Mouse (Mus musculus) G1E-ER4 (cell line): Measurements from ENCODE around the gene Ywhah. TPM values are rescaled to one million over a fixed set of nuclear protein-coding genes. Genes with fewer than 3 reads are reported as not detected.

Experiments used
- GATA1 ChIP-seq: IDR thresholded peaks from one replicate; pipeline ENCODE4 v1.8.0; 2012; ENCODE audit warnings: low read length, inconsistent platforms
- polyA plus RNA-seq: library from polyadenylated mRNA; stranded (reverse); fragments of >175 nt; gene quantifications from 2 replicates; pipeline ENCODE4 v1.2.3, GENCODE M21; 2012

The Ywhah gene
- polyA plus RNA-seq, 1 experiment = 109 TPM

GRCm38 (mm10) chr5:33032036-33032773 lies 13.6 kb downstream of the Ywhah start:
- TF ChIP-seq GATA1 = no peak

DNA sequence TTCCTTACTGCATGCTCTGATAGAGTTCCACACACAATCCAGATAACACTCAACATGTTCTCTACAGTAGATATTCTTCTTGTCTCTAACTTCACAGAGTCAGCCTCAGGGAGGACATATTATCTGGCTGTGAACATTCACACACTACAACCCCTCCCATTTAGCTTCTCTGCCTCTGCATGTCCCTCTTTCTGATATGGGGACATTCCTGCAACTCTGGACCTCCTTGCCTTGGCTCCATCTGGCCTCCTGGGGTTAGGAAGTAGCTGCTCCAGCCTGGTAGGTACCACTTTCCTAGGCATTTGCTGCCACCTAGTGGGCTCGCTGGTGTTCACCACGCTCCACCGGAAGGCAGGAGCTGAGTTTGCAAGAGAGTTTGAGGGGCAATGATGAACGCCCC lies 14.5 kb downstream of the Ywhah start:
- no peak for TF ChIP-seq GATA1

- no peak for TF ChIP-seq GATA1
These were observed 15.5 kb downstream of the Ywhah start for GRCm38 (mm10) chr5:33034100-33034499.

- no peak for TF ChIP-seq GATA1
These were observed 16.3 kb downstream of the Ywhah start for GRCm38 (mm10) chr5:33034916-33035315.

DNA sequence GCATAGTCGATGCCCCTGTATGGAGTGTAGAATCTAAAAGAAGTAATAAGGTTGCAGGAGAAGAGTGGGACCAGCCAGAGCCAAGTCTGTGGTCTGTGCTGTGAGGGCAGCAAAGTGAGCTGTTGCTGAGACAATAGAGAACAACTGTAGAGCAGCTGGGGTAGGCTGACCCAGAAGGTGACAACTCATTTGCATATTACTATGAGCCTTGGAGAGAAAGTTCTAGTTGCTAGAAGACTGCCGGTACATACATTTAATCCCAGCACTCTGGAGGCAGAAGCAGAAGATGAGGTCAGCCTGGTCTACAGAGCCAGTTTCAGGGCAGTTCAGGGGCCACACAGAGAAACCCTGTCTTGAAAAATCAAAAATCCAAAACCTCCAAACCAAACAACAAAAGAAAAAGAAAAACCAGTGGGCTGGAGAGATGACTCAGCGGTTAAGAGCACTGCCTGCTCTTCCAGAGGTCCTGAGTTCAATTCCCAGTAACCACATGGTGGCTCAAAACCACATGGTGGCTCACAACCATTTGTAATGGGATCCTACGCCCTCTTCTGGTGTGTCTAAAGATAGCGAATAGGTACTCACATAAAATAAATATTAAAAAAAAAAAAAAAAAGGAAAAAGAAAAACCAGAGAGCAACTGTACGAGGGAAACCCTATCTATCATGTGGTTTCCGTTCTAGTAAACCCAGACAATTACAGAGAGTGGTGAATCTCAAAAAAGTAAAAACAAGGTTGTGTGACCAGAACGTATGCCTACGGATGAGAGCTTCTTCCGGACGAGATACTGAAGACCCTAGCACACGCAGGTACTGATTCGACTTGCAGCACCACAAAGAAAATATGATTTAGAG lies 20.3 kb downstream of the Ywhah start:
- TF ChIP-seq GATA1 = no peak

DNA sequence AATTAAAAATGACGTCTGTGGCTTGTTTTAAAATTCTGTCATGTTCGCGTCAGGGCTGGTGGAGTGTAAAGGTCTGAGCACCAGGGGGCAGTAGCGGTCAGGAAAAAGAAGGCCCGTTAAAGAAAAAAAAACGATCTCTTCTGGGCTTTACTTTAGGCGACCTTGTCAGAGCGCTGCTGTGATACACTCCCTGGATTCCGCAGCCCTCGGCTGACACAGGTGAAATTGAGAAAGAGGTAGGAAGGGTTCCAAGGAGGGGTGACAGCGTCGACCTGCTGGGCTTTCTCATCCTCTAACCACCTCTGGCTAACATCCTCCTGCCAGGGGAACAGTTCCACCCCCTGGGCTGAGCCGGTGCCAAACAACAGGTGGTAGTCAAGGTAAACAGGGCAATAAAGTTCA lies 20.9 kb downstream of the Ywhah start:
- no peak for TF ChIP-seq GATA1

- TF ChIP-seq GATA1 = no peak
These were observed 24.8 kb downstream of the Ywhah start for GRCm38 (mm10) chr5:33043397-33043796.

DNA sequence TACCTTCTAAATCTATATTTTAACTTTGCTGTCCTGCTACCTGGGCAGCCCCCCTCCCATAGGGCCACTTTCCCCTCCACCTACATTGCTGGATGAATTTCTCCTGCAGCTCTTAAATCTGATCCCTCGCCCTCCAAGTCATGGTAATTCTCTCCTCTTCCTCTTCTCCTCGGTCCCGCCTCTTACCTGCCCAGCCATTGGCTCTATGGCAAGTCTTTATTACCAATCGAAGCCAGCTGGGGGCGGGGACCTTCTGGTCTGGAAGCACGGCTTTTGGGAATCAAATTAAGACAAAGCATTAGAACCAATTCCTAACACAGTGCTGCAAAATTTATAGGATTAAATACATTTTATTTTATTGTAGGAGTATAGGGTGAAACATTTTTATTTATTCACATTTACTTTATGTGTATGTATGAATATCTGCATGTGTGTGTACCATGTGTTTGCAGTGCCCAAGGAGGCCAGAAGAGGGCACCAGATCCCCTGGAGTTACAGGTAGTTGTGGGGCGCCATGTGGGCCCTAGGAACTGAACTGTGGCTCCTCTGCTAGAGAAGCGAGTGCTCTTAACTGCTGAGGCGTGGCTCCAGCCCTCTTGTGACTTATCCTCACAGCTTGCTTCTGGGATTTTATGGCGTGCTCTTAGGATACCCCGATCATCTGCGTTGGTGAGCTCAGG lies 26.2 kb downstream of the Ywhah start:
- no peak for TF ChIP-seq GATA1

DNA sequence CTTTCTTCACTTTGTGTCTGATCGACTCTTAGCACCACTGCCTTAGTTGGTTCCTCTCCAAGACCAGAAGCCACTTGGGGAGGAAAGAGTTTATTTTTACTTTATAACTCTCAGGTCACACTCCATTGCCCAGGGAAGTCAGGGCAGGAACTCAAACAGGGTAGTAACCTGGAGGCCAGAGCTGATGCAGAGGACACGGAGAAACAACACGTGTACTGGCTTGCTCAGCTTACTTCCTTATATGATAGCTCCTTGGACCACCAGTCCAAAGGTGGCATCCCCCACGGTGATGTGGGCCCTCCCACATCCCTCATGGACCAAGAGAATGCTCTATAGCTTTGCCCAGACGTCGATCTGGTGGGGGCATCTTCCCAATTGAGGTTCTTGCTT lies 26.7 kb downstream of the Ywhah start:
- no peak for TF ChIP-seq GATA1

GRCm38 (mm10) chr5:33052849-33053582 lies 34.4 kb downstream of the Ywhah start:
- no peak for TF ChIP-seq GATA1

DNA sequence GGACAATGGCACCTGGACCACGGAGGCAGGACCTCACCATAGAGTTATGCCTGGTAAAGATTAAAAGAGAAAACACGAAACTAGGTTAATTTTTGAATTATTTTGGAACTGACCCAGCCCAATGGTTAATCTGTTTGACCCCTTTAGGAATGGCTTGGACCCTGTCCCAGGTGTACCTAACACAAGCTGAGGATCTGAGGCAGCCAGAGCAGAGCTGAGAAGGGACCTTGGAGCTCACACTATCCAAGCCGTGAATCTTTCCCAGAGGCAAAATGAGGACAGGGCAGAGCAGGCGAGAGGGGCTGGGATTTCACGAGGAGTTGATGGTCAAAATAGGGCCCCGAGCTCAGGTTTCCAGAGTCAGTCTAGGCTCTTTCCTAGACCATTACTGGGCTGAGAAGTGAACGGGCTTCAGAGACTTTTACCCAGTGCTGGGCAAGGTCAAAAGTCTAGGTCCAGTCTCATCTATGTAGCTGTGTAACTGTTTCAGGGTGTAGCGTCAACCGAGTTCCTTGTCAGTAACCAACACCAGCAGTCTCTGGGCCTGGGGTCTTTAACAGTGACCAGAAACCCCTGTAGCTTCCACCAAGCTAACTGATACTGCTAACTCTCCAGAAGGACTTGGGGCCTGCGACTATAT lies 37.6 kb downstream of the Ywhah start:
- TF ChIP-seq GATA1 = no peak

GRCm38 (mm10) chr5:33070071-33070470 lies 51.5 kb downstream of the Ywhah start:
- TF ChIP-seq GATA1 = no peak

- TF ChIP-seq GATA1 = no peak
These were observed 58.0 kb downstream of the Ywhah start for GRCm38 (mm10) chr5:33076490-33077191.

Other genes with a start within 250 kb of the Ywhah start
- 12.5 and 16.4 TPM in 2 replicates for gene Pisd, start 233.2 kb upstream of the Ywhah start, polyA plus RNA-seq
- 0.25 and 13.5 TPM in 2 replicates for gene Gm20671, start 191.7 kb upstream of the Ywhah start, polyA plus RNA-seq
- 49.2 and 69.7 TPM in 2 replicates for gene Prr14l, start 164.6 kb upstream of the Ywhah start, polyA plus RNA-seq
- 1.9 and 4.1 TPM in 2 replicates for gene Depdc5, start 155.1 kb upstream of the Ywhah start, polyA plus RNA-seq
- gene Slc5a1, start 85.4 kb downstream of the Ywhah start, polyA plus RNA-seq = not detected in 2 replicates
- gene Spon2, start 199.6 kb downstream of the Ywhah start, polyA plus RNA-seq = 0.09 and 0.36 TPM in 2 replicates